Mouse (Mus musculus): ENCODE measurements around the gene Dynlt1f.
"Not testable (repeated sequence)": the region's sequence is repeated elsewhere in the genome, so short reads cannot be mapped to it uniquely, and the experiment has no call there.

- TF ChIP-seq CTCF, POLR2A (IDR thresholded peaks at IDR 0.05; ENCODE audit: insufficient read depth, low read depth, low read length): not testable (repeated sequence)
Observed at GRCm38 (mm10) chr17:6647452-6647851, 8.2 kb downstream of the Dynlt1f start.
